Mouse (Mus musculus): ENCODE measurements around the gene Bphl. TPM values are rescaled to one million over a fixed set of nuclear protein-coding genes. Genes with fewer than 3 reads are reported as not detected.

Gene Bphl
- polyA plus RNA-seq, 1 experiment from 2014 or later, result 48.9 TPM

DNA sequence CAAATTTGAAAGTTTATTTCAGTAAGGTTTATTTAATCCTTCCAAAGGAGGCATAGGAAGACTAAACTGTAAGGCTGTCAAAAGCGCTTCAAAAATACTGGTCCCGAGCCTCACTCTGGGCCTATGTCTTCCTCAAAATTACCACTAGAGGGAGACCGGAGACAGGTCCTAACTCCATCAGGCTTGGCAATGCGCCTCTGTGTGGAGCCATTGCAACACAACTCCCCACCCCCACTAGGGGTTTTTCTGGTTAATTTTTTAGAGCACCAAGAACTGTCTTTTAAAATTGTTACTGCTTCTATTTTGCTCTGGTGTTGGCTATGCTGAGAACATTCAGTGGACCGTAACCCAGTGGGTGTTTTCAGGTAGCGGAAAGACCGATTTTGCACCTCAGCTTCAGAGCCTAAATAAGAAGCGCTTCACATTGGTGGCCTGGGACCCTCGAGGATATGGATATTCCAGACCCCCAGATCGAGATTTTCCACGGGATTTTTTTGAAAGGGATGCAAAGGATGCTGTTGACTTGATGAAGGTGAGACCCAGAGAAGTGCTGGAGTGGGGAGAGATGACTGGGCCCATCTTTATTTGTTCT lies 9.1 kb downstream of the Bphl start:
- Histone ChIP-seq H3K4me2 (ENCODE audit: low read depth, low read length) (no peak overlapping the region), H3K4me1 (ENCODE audit: control insufficient read depth, insufficient read depth, low read length) (no peaks in the 10 kb centered on the region), H3K27ac (ENCODE audit: low read length) (no peak overlapping the region), H3K36me3 (ENCODE audit: control insufficient read depth, insufficient read depth, low read length) (no peaks in the 10 kb centered on the region), H3K4me3 (replicated peaks; ENCODE audit: low read length) (no peak overlapping the region), H3K27me3 (ENCODE audit: control insufficient read depth, insufficient read depth, low read length) (no peaks in the 10 kb centered on the region), H3K9me3 (replicated peaks; ENCODE audit: control insufficient read depth, low read length) (no peaks in the 10 kb centered on the region), H3K9ac (ENCODE audit: low read length) (no peak overlapping the region)
- ATAC-seq (ENCODE audit: insufficient read depth, low FRiP score), result peak; percentile 87
- WGBS, result 41% methylated on average over 11 of the region's 11 CpGs

DNA sequence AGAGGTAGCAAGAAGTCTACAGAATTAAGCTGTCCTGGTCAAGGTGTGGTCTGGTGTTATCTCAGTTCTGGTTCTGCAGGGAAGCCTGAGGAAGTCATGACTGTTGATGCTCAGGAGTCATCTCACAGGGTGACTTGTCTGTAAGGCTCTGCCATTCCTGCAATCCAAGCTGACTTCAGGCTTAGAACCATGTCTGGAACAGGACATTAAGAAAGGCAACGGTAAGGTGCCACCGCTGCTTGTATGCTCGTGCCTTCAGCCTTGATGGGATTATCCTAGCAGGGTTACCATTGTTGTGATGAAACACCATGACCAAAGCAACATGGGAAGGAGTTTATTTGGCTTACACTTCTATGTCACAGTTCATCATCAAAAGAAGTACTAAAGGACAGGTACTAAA lies 10.1 kb downstream of the Bphl start:
- H3K4me3 ChIP-seq (replicated peaks; ENCODE audit: low read length), result no peak overlapping the region
- H3K27ac ChIP-seq (ENCODE audit: low read length), result no peak overlapping the region
- no peak overlapping the region for H3K9ac ChIP-seq (ENCODE audit: low read length)
- no peak for ATAC-seq (ENCODE audit: insufficient read depth, low FRiP score)
- no peaks in the 10 kb centered on the region for H3K36me3 ChIP-seq (ENCODE audit: control insufficient read depth, insufficient read depth, low read length)
- H3K9me3 ChIP-seq (replicated peaks; ENCODE audit: control insufficient read depth, low read length), result no peaks in the 10 kb centered on the region
- no peak overlapping the region for H3K4me2 ChIP-seq (ENCODE audit: low read depth, low read length)
- no peaks in the 10 kb centered on the region for H3K4me1 ChIP-seq (ENCODE audit: control insufficient read depth, insufficient read depth, low read length)
- 88% methylated on average over 3 of the region's 3 CpGs for WGBS
- H3K27me3 ChIP-seq (ENCODE audit: control insufficient read depth, insufficient read depth, low read length), result no peaks in the 10 kb centered on the region

DNA sequence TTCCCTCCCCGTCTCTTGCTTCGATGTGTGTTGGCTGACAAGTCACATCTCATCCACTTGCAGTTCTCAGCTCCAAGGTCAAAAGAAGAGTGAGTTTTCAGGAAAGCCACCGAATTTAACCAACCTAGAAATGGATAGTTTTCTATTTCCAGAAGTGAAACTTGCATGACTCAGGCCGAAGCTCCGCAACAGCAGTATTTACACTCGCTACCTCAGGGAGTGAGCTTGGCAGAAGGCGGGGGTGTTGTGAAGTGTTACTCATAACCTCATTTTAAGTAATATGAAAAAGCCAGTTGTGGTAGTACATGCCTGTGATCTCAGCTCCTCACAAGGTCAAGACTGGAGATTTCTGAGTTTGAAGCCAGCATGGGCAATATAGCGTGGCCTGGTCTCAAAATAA lies 13.1 kb downstream of the Bphl start:
- H3K9me3 ChIP-seq (replicated peaks; ENCODE audit: control insufficient read depth, low read length), result no peaks in the 10 kb centered on the region
- H3K4me1 ChIP-seq (ENCODE audit: control insufficient read depth, insufficient read depth, low read length), result no peaks in the 10 kb centered on the region
- peaks cover under 1% of the 10 kb centered on the region; the same call in 1 of the 2 replicates for H3K36me3 ChIP-seq (ENCODE audit: control insufficient read depth, insufficient read depth, low read length)
- no peak overlapping the region for H3K4me2 ChIP-seq (ENCODE audit: low read depth, low read length)
- 91% methylated on average over 8 of the region's 8 CpGs for WGBS
- H3K4me3 ChIP-seq (replicated peaks; ENCODE audit: low read length), result no peak overlapping the region
- no peak overlapping the region for H3K27ac ChIP-seq (ENCODE audit: low read length)
- H3K9ac ChIP-seq (ENCODE audit: low read length), result no peak overlapping the region
- no peaks in the 10 kb centered on the region for H3K27me3 ChIP-seq (ENCODE audit: control insufficient read depth, insufficient read depth, low read length)
- no peak for ATAC-seq (ENCODE audit: insufficient read depth, low FRiP score)

DNA sequence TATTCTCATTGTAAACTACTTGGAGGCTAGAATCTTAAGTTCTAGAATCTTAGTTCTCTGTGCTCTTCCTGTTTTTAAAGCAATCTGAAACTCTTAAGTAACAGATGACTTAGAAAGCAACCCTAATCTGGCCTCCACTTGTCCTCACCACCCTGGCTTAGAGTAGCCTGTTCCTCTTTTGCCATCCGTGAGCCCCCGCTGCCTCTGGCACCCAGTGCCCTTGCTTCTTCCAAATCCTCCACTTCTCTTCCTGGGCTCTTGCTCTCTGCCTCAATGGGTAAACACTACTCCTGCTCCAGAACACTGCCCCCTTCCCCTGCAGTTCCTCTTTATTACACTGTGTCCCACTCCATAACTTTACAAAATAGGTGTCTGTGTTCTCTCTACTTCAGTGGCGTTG lies 14.3 kb downstream of the Bphl start:
- no peak overlapping the region for H3K27ac ChIP-seq (ENCODE audit: low read length)
- H3K4me2 ChIP-seq (ENCODE audit: low read depth, low read length), result no peak overlapping the region
- no peaks in the 10 kb centered on the region for H3K4me1 ChIP-seq (ENCODE audit: control insufficient read depth, insufficient read depth, low read length)
- no peaks in the 10 kb centered on the region for H3K9me3 ChIP-seq (replicated peaks; ENCODE audit: control insufficient read depth, low read length)
- H3K36me3 ChIP-seq (ENCODE audit: control insufficient read depth, insufficient read depth, low read length), result peaks cover 8% of the 10 kb centered on the region; the same call in 1 of the 2 replicates
- no peaks in the 10 kb centered on the region for H3K27me3 ChIP-seq (ENCODE audit: control insufficient read depth, insufficient read depth, low read length)
- H3K9ac ChIP-seq (ENCODE audit: low read length), result no peak overlapping the region
- no peak overlapping the region for H3K4me3 ChIP-seq (replicated peaks; ENCODE audit: low read length)
- ATAC-seq (ENCODE audit: insufficient read depth, low FRiP score), result no peak
- WGBS, result 93% methylated on average over 3 of the region's 3 CpGs

DNA sequence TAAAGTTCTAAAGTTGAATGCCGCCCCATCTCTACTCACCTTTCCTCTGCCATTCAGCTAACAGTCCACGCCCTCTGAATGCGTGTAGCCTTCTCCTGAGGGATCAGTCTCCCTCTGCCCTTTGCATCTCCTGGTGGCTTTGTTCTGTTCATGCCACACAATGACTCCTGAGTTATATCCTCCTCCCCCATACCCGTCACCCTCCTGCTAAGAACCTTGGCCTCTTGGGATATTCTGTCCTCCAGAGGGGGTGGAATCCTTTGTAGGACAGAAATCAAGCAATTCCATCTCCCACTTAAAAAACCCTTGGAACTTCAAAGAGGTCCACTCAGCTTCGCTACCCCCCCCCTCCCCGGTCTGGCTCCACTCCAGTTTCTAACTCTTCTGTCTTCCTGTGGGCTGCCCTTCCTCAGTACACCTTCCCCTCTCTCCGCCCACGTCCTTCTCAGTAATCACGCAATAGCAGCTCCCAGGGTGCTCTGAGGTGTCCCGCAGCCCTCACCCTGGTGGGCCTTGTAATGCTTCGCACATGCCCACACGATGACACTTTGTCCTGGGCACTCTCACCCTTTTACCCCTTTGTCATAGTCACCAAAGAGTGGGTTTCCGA lies 16.4 kb downstream of the Bphl start:
- Histone ChIP-seq H3K4me3 (replicated peaks; ENCODE audit: low read length) (no peak overlapping the region), H3K27me3 (ENCODE audit: control insufficient read depth, insufficient read depth, low read length) (no peaks in the 10 kb centered on the region), H3K9ac (ENCODE audit: low read length) (no peak overlapping the region), H3K4me1 (ENCODE audit: control insufficient read depth, insufficient read depth, low read length) (no peaks in the 10 kb centered on the region), H3K36me3 (ENCODE audit: control insufficient read depth, insufficient read depth, low read length) (peaks cover 8% of the 10 kb centered on the region; the same call in 1 of the 2 replicates), H3K9me3 (replicated peaks; ENCODE audit: control insufficient read depth, low read length) (no peaks in the 10 kb centered on the region), H3K27ac (ENCODE audit: low read length) (no peak overlapping the region), H3K4me2 (ENCODE audit: low read depth, low read length) (no peak overlapping the region)
- 73% methylated on average over 13 of the region's 13 CpGs for WGBS
- no peak; the same call in 1 of the 2 replicates for ATAC-seq (ENCODE audit: insufficient read depth, low FRiP score)

DNA sequence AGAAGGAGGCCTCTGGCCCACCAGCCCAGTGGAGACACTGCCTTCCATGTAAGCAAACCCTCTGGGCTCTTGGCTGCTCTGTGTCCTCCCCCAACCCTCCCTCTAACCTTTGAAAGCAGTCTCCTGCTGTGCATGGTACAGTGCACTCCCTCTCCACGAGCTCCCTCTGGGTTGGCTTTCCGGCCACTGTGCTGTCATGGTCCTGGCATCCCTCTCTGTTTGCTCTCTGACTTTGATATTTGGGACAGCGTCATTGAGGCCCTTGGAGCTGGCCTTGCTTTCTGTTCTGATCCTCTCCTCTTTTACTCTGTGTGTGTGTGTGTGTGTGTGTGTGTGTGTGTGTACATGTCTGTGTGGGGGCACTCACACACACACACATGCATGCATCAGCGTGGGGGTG lies 17.0 kb downstream of the Bphl start:
- Histone ChIP-seq H3K36me3 (ENCODE audit: control insufficient read depth, insufficient read depth, low read length) (peaks cover 8% of the 10 kb centered on the region; the same call in 1 of the 2 replicates), H3K4me1 (ENCODE audit: control insufficient read depth, insufficient read depth, low read length) (no peaks in the 10 kb centered on the region), H3K27me3 (ENCODE audit: control insufficient read depth, insufficient read depth, low read length) (no peaks in the 10 kb centered on the region), H3K27ac (ENCODE audit: low read length) (no peak overlapping the region), H3K9ac (ENCODE audit: low read length) (no peak overlapping the region), H3K9me3 (replicated peaks; ENCODE audit: control insufficient read depth, low read length) (no peaks in the 10 kb centered on the region), H3K4me2 (ENCODE audit: low read depth, low read length) (no peak overlapping the region), H3K4me3 (replicated peaks; ENCODE audit: low read length) (no peak overlapping the region)
- no peak for ATAC-seq (ENCODE audit: insufficient read depth, low FRiP score)
- 64% methylated on average over 4 of the region's 4 CpGs for WGBS

DNA sequence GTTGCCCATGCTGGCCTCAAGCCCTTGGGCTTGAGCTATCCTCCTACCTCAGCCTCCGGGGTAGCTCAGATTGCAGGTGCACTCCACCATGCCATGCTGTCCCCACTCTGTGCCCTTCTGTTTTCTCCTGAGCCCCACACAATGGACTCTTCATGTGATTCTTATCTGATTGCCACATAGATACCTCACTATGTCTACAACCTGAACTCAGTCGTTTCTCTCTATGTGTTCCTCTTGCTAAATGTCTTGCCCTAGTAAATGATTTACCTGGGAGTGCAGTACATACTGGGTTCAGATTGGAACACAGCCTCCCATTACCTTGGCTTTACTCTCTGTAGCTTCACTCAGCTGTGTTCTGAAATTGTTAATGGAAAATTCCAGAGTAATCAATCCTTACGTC lies 17.6 kb downstream of the Bphl start:
- Histone ChIP-seq H3K4me2 (ENCODE audit: low read depth, low read length) (no peak overlapping the region), H3K27me3 (ENCODE audit: control insufficient read depth, insufficient read depth, low read length) (no peaks in the 10 kb centered on the region), H3K9ac (ENCODE audit: low read length) (no peak overlapping the region), H3K9me3 (replicated peaks; ENCODE audit: control insufficient read depth, low read length) (no peaks in the 10 kb centered on the region), H3K27ac (ENCODE audit: low read length) (no peak overlapping the region), H3K4me1 (ENCODE audit: control insufficient read depth, insufficient read depth, low read length) (no peaks in the 10 kb centered on the region), H3K36me3 (ENCODE audit: control insufficient read depth, insufficient read depth, low read length) (peaks cover 8% of the 10 kb centered on the region; the same call in 1 of the 2 replicates), H3K4me3 (replicated peaks; ENCODE audit: low read length) (no peak overlapping the region)
- peak; percentile 44; the same call in 1 of the 2 replicates for ATAC-seq (ENCODE audit: insufficient read depth, low FRiP score)
- WGBS, result 66% methylated on average over 3 of the region's 3 CpGs

DNA sequence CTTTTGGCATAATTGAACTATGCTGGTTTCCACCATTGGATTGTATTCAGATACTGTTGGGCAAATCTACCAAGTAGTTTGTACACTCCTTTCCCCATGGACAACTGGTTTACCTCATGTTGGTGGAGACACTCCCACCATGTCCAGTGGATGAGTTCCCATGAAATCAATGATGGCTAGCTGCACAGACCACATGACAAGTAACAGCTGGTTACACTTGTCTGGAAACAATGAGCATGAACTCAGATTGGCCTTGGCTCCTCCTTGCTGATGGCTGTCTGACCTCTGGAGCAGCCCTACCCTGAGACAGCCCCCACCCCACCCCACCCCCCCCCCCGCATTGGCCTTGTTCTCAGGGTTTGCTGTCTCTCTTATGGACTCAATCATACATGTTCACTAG lies 19.9 kb downstream of the Bphl start:
- Histone ChIP-seq H3K27me3 (ENCODE audit: control insufficient read depth, insufficient read depth, low read length) (no peaks in the 10 kb centered on the region), H3K4me3 (replicated peaks; ENCODE audit: low read length) (no peak overlapping the region), H3K4me2 (ENCODE audit: low read depth, low read length) (no peak overlapping the region), H3K27ac (ENCODE audit: low read length) (no peak overlapping the region), H3K36me3 (ENCODE audit: control insufficient read depth, insufficient read depth, low read length) (peaks cover 8% of the 10 kb centered on the region; the same call in 1 of the 2 replicates), H3K4me1 (ENCODE audit: control insufficient read depth, insufficient read depth, low read length) (no peaks in the 10 kb centered on the region), H3K9me3 (replicated peaks; ENCODE audit: control insufficient read depth, low read length) (no peaks in the 10 kb centered on the region), H3K9ac (ENCODE audit: low read length) (no peak overlapping the region)
- WGBS, result 89% methylated on average over 1 of the region's 1 CpGs
- ATAC-seq (ENCODE audit: insufficient read depth, low FRiP score), result no peak

DNA sequence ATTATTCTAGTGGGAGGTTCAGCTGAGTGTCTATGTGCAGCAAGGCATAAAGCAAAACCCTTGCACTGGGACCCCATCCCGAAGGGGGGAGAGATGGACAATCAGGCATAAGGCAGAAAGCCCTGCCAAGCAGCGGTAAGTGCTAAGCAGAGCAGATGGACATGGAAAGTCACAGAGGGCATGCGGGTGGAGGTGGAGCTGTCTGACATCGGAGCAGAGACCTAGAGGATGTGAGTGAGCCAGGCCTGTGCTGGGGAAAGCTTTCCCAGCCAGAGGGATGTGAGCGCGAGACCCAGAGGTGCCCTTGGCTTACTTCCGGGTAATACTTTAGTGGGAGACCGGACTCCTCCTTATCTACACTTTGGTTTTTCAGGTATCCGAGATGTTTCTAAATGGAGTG lies 22.7 kb downstream of the Bphl start:
- H3K27me3 ChIP-seq (ENCODE audit: control insufficient read depth, insufficient read depth, low read length), result no peaks in the 10 kb centered on the region
- no peak overlapping the region for H3K9ac ChIP-seq (ENCODE audit: low read length)
- no peaks in the 10 kb centered on the region for H3K9me3 ChIP-seq (replicated peaks; ENCODE audit: control insufficient read depth, low read length)
- peaks cover 10% of the 10 kb centered on the region; the same call in 1 of the 2 replicates for H3K36me3 ChIP-seq (ENCODE audit: control insufficient read depth, insufficient read depth, low read length)
- no peak overlapping the region for H3K27ac ChIP-seq (ENCODE audit: low read length)
- H3K4me1 ChIP-seq (ENCODE audit: control insufficient read depth, insufficient read depth, low read length), result no peaks in the 10 kb centered on the region
- H3K4me3 ChIP-seq (replicated peaks; ENCODE audit: low read length), result no peak overlapping the region
- 88% methylated on average over 9 of the region's 9 CpGs for WGBS
- no peak for ATAC-seq (ENCODE audit: insufficient read depth, low FRiP score)
- no peak overlapping the region for H3K4me2 ChIP-seq (ENCODE audit: low read depth, low read length)
